Mouse (Mus musculus): ENCODE measurements around the gene Mlst8.

Gene Mlst8

DNA sequence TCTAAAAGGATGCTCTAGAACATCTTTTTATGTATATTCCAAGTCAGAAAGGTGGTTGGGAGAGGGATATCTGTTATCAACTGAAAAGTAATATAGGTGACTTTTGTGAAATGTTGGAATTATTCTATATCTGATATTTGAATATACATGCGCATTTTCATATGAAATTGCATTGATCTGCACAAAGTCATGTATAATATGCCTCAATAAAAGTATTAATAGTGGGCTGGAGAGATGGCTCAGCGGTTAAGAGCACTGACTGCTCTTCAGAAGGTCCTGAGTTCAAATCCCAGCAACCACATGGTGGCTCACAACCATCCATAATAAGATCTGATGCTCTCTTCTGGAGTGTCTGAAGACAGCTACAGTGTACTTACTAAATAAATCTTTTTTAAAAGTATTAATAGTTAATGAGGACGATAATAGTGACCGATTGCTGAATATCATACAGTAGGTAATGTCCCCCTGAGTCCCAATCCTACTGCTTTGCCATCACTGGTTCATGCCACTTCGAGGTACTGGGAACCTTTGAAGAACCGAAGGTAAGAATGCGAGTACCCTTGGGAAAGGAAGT is 9.5 kb downstream of the Mlst8 start:
- in situ Hi-C loops (cut with MboI, MseI) = no loop called here

- in situ Hi-C loops (cut with MboI, MseI) = no loop called here
Observed at GRCm38 (mm10) chr17:24468636-24469246, 10.1 kb downstream of the Mlst8 start.

- in situ Hi-C loops (cut with MboI, MseI) = no loop called here
Observed at GRCm38 (mm10) chr17:24463374-24464133, 15.3 kb downstream of the Mlst8 start.

DNA sequence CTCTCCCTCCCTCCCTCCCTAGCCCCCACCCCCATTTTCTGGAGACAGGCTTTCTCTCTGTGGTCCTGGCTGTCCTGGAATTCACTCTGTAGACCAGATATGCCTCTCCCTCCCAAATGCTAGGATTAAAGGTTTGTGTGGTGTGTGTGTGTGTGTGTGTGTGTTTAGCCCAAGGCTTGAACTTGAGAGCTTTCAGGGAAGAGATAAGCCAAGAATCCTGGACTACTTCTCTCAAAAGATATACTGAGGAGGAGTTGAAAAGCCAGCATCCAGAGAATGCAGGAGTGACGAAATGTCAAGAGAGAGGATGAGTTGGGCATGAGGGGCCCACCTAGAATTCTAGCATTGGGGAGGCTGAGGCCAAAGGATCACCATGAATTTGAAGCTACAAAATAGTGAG is 15.9 kb downstream of the Mlst8 start:
- in situ Hi-C loops (cut with MboI, MseI) = no loop called here

GRCm38 (mm10) chr17:24461580-24461979 is 17.3 kb downstream of the Mlst8 start:
- in situ Hi-C loops (cut with MboI, MseI) = no loop called here

GRCm38 (mm10) chr17:24455523-24456206 is 23.2 kb downstream of the Mlst8 start:
- in situ Hi-C loops (cut with MboI, MseI) = loop anchor here (5.0 kb wide), 1 partner anchor 973 kb away; no protein-coding TSS in a partner anchor

DNA sequence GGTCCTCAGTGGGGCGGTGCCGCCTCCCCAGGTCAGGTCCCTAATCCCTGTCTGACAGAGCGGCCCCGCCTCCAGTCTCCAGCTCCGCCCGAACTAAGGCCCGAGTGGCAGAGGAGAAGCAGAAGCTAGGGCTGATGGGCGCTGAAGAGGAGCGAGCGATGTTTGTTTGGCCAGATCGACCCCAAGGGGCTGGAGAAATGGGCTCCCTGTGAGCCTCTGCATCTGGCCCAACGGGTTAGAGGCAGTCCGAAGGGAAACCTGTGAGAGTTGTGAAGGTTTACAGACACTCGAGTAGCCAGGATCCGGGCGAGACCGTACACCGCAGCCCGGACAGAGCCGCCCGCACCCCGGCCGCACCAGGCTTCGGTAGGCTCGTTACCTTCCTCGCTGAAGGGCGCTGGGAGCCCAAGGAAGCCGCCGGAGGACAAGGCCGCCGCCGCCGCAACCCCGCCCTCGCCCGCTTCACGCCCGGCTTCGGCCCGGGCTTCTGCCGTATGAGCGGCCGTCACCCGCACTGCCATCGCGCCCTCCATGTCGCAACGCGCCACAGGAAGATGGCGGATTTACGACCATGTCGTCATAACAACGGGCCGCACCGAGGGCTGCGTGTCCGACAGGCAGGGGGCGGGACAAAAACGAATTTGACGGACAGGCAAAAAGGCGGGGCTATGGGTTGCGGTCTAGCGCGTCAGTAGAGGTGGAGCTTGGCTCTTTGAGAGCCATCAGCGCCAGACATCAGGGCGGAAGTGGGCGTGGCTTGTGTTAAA is 23.9 kb downstream of the Mlst8 start:
- in situ Hi-C loops (cut with MboI, MseI) = loop anchor here (5.0 kb wide), 1 partner anchor 973 kb away; no protein-coding TSS in a partner anchor

DNA sequence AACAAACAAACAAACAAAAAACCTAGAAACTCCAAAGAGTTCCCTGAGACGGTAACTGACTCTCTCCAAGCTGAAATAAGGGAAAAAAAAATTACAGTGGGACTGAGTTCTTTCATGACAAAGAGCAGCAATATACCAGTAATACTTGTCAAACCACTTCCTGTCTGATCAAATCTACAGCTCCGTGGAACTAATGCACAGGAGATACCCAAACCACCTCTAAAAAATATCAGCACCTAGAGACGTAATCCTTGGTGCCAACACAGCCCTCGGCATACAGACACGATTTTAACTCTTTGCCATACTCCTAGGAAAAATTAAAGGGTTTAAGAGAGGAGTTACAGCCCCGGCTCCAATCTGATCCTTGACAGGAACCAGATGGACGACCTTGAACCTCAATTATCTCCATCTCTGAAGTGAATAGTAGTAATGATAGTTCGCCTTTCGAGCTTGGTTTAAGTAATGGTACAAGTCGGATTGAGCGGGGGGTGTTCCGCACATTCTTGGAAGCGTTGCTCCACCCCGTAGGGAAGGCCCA is 24.6 kb downstream of the Mlst8 start:
- in situ Hi-C loops (cut with MboI, MseI) = no loop called here

GRCm38 (mm10) chr17:24453372-24453771 is 25.5 kb downstream of the Mlst8 start:
- in situ Hi-C loops (cut with MboI, MseI) = no loop called here

DNA sequence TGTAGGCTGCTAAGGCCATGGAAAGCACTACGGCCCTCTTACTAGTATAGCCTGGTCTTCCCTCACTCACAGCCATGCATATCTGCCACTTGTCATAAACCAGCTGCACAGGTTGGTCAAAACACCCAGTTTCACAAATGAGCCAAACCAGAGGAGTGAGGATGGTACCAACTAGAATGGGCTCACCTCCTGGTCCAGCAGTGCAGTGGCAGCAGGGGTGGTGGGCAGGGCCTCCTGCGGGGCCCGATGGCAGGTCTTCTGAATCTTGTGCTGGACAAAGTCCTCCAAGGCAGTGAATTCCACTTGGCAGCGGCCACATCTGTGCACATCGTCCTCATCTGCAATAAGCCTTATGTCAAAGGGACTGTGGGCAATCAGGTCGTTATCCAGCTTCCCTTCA is 27.7 kb downstream of the Mlst8 start:
- in situ Hi-C loops (cut with MboI, MseI) = no loop called here

DNA sequence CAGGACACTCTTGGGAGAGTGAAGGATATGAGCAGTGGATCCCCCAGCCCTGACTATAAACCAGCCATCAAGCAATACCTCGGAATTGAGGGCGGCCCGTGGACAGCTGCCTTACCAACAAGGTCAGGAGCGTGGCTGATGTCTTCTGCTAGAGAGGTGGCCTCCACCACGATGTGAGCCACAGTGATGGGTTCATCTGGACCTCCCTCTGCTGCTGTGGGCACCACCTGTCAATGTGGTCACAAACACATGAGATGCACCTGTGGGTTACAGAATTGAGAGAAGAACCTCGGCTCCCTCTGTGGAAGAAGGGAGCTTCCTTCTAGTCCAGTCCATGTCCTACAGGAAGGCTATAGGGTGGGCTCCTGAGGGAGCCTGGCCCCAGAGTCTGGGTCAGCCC is 29.4 kb downstream of the Mlst8 start:
- in situ Hi-C loops (cut with MboI, MseI) = no loop called here

DNA sequence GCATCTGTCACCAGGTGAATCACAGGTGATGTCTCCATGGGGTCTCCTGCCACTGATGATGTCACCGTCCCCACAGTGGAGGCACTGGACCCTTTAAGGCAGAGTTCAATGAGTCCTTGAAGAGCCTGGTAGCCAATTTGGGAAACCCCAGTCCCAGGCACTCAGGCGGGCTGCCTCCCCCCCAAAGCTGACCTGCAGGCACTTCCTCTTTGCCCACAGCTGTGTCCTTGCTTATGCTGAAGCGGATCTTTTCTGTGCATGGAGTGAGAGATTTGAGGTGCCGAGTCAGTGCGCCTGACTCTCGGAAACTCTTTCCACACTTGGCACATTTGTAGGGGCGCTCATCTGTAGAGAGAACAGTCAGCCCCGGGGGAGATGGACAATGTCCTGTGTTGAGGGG is 32.3 kb downstream of the Mlst8 start:
- in situ Hi-C loops (cut with MboI, MseI) = no loop called here

GRCm38 (mm10) chr17:24443409-24443808 is 35.5 kb downstream of the Mlst8 start:
- in situ Hi-C loops (cut with MboI, MseI) = no loop called here

DNA sequence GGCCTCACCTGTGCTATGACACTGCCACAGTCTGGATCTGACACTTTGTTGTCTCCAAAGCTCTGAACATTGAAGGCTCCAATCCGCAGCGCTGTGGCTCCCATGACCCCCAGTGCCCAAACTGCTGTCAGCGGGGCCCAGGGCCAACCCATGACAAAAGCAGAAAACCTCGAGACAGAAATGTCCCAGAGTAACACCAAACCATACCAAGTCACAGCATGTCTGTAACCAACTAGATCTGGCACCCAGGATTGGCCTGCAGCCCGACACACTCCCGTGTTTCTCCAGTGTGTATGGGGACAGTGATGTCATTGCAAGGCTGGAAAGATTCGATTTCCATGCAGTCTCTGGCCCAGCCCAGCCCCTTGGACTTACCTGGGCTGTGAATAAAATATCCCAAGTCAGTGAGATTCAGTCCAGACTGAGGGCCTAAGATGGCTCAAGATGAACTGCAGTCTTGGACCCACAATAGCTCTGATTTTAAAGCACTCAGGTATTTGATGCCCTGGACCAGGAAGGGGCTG is 36.2 kb downstream of the Mlst8 start, which contains the start of gene Dnase1l2:
TSS of gene Dnase1l2 (minus strand) at position 474 of the 524 bp plus-strand sequence.
- in situ Hi-C loops (cut with MboI, MseI) = no loop called here

DNA sequence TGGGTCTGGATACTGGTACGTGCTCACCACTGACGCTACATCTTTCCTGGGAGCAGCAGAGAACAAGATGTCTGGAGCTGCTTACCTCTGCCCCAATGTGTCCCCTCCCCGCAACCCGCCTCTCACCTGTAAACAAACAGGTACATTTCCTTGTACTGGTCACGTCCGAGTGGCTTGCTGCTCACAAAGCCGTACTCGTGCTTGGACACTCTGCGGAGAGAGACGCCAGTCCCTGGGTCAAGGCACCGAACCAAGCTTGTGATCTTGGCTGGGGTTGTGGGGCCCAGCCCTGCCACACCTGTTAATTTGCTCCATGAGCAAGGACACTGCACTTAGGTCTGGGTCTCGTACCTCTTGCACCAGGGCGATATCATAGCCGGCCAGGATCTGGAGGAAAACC is 36.8 kb downstream of the Mlst8 start:
- in situ Hi-C loops (cut with MboI, MseI) = no loop called here

GRCm38 (mm10) chr17:24441148-24441547 is 37.7 kb downstream of the Mlst8 start:
- in situ Hi-C loops (cut with MboI, MseI) = no loop called here

DNA sequence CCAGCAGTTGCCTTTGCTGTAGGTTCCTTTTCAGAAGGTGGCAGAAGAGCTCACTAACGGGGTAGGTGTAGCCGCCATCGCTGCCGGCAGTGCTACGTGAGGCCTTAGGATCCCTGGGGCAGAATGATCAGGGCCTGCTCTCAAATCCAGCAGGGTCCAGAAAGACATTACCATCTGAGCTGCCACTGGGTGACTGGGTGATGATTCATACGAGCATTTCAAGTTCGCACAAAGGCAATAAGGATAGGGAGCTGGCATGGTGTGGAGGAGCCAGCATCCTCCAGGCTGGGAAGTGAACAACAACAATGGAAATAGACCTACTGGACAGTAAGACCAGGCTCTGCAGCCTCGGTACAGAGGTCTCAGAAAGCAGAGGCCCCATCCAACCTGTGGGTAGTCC is 38.5 kb downstream of the Mlst8 start:
- in situ Hi-C loops (cut with MboI, MseI) = no loop called here

- in situ Hi-C loops (cut with MboI, MseI) = no loop called here
Observed at GRCm38 (mm10) chr17:24437016-24437415, 41.9 kb downstream of the Mlst8 start.

- in situ Hi-C loops (cut with MboI, MseI) = no loop called here
Observed at GRCm38 (mm10) chr17:24429201-24429983, 49.5 kb downstream of the Mlst8 start.

DNA sequence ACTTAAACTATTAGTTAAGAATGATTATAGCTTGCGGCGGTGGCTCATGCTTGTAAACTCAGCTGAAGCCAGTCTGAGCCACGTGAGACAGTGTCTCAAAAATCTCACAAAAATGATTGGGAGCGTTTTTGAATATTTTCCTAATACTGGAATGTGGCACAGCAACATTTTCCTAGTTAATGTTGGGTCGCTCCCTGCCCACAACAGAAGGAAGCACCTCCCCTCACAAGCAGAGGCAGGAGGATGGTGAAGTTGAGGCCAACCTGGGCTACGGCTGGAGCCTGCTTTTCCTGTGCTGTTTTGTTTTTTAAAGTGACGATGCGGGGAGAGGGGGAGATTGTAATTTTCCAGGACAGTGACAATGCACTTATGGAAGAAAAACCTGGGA is 51.7 kb downstream of the Mlst8 start:
- in situ Hi-C loops (cut with MboI, MseI) = no loop called here
